Mouse (Mus musculus): ENCODE data around the gene Ctso.

Gene Ctso

DNA sequence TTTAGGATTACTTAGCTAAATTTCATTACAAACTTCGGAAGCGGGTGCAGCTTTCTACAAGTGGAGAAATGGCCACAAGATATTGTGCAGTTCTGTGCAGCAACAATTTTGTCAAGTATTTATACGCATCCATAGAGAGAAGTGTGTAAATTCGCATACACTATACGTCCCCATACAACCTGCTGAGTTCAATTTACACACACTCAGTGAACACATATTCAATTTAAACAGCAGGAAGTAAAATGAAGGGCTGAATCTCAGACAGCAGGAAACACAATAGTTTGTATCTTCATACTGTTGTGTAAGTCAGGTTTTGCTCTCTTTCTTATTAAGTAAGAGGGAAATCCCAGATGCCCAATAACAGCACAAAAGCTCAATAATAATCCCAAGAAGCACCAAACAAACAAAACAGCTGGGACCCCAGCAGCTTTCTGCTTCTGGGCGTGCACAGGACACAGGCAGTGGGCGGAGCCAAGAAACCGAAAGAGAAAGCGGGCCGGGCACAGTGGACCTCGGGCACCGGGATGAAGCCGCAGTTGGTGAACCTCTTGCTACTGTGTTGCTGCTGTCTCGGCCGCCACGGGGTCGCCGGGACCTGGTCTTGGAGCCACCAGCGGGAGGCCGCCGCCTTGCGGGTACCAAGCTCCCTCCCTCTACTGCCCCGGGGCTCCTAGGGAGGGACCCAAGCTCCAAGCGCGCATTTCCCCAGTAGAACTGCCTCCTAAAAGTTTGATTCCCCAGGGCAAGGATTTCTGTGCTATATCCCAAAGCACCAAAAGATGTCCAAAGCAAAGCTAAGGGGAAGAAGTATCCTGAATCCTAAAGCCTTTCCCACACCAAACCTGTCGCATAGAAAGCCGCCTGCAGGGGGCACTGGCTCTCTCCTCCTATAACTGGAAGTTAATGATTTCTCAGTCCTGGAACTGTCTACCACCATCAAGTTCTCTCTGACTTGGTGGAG is at the start of gene Ctso:
Ctso (plus strand) TSS at position 461 of the 961 bp plus-strand sequence.
- DNase-seq (ENCODE audit: extremely low spot score): peak; percentile 78

DNA sequence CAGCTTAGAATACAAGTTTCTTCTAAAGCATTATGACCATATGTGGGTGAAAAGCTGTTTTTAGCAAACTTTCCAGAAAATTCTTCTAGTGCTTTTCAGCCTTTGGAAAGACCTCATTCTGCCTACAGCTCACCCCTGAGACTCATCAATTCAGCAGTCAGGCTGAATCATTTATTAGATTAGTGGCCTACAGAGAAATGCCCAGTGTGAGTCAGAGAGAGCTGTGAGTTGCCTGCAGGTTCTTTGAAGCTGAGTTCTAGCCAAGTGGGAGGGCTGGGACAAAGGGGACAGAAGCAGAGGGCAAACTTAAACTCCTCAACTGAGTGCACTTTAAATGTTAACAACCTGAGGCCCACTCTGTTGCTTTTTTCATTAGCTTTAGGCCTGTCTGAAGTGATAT is 48.5 kb upstream of the Ctso start:
- DNase-seq (ENCODE audit: extremely low spot score): no peak

GRCm38 (mm10) chr3:81885566-81885965 is 46.8 kb upstream of the Ctso start:
- no peak for DNase-seq (ENCODE audit: extremely low spot score)

- DNase-seq (ENCODE audit: extremely low spot score): no peak
Measured at GRCm38 (mm10) chr3:81889137-81889536, 43.3 kb upstream of the Ctso start.

GRCm38 (mm10) chr3:81910286-81911036 is 21.9 kb upstream of the Ctso start:
- no peak for DNase-seq (ENCODE audit: extremely low spot score)

GRCm38 (mm10) chr3:81916030-81916686 is 16.2 kb upstream of the Ctso start:
- DNase-seq (ENCODE audit: extremely low spot score): no peak

DNA sequence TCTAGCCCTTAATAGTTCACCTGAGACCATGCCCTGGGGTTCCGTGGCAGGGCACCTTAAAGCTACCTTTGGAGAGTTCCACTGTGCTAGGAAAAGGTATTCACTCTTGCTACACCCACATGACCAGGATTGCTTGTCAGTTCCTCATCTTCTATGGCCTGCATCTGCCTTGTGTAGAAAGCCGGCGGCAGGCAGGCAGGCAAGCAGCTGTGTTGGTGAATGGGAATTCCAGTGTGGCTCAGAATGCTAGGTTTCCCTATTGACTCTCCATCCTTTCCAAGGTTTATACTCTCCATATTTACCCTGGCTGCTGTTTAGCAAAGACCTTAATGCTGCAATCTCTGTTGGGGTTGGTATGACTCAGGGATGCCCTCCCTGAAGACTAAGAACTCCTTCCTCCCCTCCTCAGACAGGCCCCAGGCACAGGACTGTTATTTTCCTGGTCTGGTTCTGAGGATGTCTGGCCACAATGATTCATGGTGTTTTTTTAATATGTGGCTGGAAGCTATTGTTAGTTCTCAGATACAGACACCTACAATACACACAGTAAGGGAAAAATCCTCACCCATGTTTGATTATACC is 15.0 kb upstream of the Ctso start:
- DNase-seq (ENCODE audit: extremely low spot score): no peak

- DNase-seq (ENCODE audit: extremely low spot score): no peak
Measured at GRCm38 (mm10) chr3:81918215-81918614, 14.2 kb upstream of the Ctso start.

DNA sequence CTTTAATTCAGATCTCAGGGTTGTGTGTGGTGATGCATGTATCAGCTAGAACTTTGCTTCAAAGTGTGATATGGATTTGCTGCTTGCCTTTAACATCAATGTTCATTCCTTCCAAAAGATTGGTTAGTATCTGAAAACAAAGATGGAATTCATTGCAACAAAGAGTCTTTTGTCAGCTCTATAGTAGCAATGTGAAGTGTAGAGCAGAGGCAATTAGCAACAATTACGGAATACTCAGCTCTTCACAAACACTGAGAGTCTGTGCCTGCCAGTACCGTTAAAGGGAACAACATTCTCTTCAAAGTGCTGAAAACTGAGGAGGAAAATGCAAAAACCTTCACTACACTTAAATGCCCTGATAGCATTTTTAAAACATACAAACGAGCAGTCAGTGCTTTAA is 12.7 kb upstream of the Ctso start:
- no peak for DNase-seq (ENCODE audit: extremely low spot score)

GRCm38 (mm10) chr3:81922910-81923309 is 9.5 kb upstream of the Ctso start:
- no peak for DNase-seq (ENCODE audit: extremely low spot score)

DNA sequence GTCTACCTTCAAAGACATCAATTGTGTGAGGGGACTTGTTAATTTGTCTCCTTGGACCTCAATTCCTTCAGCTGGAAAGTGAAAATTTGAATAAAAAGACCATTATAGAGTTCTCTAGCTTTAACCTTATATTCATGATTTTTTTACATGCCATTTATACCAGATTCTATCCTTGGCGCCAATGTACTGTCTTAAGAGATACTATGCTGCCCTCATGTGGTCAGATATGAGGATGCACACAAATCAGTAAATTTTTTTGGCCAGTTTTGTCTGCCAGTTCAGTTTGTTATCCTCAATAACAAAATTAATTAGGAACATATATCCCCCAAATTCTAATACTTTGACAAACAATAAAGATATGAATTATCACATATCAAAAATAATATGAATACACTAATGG is 7.5 kb upstream of the Ctso start:
- DNase-seq (ENCODE audit: extremely low spot score): peak; percentile 44

GRCm38 (mm10) chr3:81925856-81926255 is 6.5 kb upstream of the Ctso start:
- no peak for DNase-seq (ENCODE audit: extremely low spot score)

DNA sequence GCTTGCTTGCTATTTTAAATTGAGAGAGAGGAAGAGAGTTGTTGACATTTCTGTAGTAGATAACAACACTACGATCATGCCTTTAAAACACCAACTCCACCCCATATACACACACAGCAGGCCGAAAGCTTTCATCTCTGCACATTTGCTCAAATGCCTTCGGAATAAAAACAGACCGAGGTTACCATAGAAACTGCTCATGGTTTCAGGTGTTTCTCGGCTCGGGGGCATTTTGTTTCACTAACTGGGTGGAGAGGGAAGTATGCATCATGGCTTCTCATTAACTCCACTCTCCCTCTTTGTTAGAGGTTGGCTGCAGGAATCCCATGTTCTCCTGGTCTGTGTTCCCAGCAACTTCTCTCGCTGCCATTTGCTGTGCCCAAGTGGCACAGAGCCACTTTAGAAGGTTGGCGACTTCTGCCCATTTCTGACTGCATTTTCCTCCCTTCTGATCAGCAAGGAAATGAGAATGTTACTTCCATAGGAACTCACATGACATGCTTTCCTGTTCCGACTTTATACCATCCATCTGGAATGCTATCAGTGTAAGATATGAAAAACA is 5.6 kb upstream of the Ctso start:
- no peak for DNase-seq (ENCODE audit: extremely low spot score)

GRCm38 (mm10) chr3:81929073-81929472 is 3.3 kb upstream of the Ctso start:
- DNase-seq (ENCODE audit: extremely low spot score): no peak

DNA sequence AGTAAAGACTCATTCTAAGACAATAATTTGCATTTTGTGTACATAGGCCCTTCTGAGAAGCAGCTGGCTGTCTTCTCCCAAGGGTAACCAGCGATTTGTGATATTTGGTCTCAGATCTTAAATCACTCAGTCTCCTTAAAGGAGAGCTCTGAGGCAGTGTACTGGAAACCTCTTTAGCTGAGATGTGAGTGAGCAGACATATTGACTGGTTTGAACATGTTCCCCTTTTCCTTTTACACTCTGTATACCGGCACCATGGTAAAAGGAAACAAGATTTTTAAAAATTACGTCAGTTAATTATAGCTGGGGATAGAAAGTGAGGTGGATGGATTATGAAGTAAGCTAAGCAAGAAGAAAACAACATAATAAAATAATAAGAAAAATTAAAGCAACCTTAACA is 706 bp upstream of the Ctso start:
- DNase-seq (ENCODE audit: extremely low spot score): no peak

DNA sequence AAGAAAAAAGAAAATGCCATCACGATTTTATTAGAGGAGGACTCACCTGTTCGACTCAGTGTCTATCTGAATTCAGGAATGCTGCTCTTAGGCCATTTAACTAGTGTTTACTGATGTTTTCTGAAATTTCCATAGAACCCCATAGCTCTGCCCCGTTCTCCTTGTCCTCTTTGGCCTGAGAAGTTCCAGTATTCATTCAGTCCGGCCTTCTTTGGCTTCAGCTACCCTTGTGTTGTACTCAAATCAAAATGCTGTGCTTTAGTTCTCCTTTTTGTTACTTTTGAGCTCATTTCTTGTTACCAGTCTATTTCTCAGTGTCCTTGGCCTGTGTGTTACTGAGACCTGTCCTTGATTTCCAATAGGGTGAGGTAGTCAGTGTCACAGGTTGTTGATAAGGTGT is 947 bp downstream of the Ctso start:
- no peak for DNase-seq (ENCODE audit: extremely low spot score)

DNA sequence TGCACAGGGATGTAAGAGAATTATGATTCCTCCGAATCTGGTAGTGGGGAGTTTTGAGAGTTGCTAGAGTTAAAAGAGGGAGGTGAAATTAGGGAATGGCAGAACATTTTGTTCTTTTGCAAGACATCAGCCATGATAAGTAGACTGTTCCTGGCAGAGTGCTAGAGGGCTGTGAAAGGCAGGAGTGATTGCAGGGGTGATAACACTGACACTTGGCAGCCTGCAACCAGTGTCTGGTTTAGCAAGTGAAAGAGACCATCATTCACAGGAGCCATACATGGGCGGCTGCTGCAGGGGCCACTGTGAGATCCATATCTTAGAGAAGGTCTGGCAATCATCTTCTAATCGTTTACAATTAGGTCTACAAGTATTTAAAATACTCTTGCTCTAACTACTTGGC is 6.5 kb downstream of the Ctso start:
- no peak for DNase-seq (ENCODE audit: extremely low spot score)

- no peak for DNase-seq (ENCODE audit: extremely low spot score)
Measured at GRCm38 (mm10) chr3:81942341-81942740, 9.9 kb downstream of the Ctso start.

GRCm38 (mm10) chr3:81943097-81943496 is 10.7 kb downstream of the Ctso start:
- no peak for DNase-seq (ENCODE audit: extremely low spot score)

GRCm38 (mm10) chr3:81944851-81945393 is 12.5 kb downstream of the Ctso start:
- no peak for DNase-seq (ENCODE audit: extremely low spot score)

- no peak for DNase-seq (ENCODE audit: extremely low spot score)
Measured at GRCm38 (mm10) chr3:81949048-81949447, 16.6 kb downstream of the Ctso start.
